Mouse (Mus musculus) limb, embryonic 12.5 days (tissue): ENCODE measurements around the gene Rplp2. TPM values are rescaled to one million over a fixed set of nuclear protein-coding genes. Genes with fewer than 3 reads are reported as not detected.

Source experiments
- ATAC-seq: fragments of 200-750 bp; cut with Nextera tagmentation; 2 replicates; pipeline ENCODE4 v1.8.0; 2017; ENCODE audit warnings: low read depth, moderate TSS enrichment; ENCODE audit not compliant: insufficient number of reproducible peaks, insufficient read depth, low FRiP score, low TSS enrichment
- H3K27ac ChIP-seq: fragments of 300-500 bp; sonication (generic); 2 replicates; pipeline ENCODE4 v1.5.1; 2016; ENCODE audit warnings: mild to moderate bottlenecking, moderate library complexity
- H3K27me3 ChIP-seq: fragments of 300-500 bp; sonication (generic); 2 replicates; pipeline ENCODE4 v1.6.1; 2016; ENCODE audit warnings: mild to moderate bottlenecking, moderate library complexity
- H3K36me3 ChIP-seq: fragments of 300-500 bp; sonication (generic); 2 replicates; pipeline ENCODE4 v1.6.1; 2016; ENCODE audit warnings: mild to moderate bottlenecking, moderate library complexity
- H3K4me1 ChIP-seq: fragments of 300-500 bp; sonication (generic); replicated peaks from 2 replicates; pipeline ENCODE4 v1.6.1; 2016
- H3K4me2 ChIP-seq: fragments of 300-500 bp; sonication (generic); 2 replicates; pipeline ENCODE4 v1.6.1; 2016; ENCODE audit warnings: mild to moderate bottlenecking, moderate library complexity
- H3K4me3 ChIP-seq: fragments of 300-500 bp; sonication (generic); replicated peaks from 2 replicates; pipeline ENCODE4 v1.5.1; 2016; ENCODE audit warnings: mild to moderate bottlenecking
- H3K9ac ChIP-seq: fragments of 300-500 bp; sonication (generic); replicated peaks from 2 replicates; pipeline ENCODE4 v1.6.1; 2016; ENCODE audit warnings: mild to moderate bottlenecking, moderate library complexity
- H3K9me3 ChIP-seq: fragments of 300-500 bp; sonication (generic); 2 replicates; pipeline ENCODE4 v1.6.1; 2016; ENCODE audit warnings: mild to moderate bottlenecking, moderate library complexity
- WGBS: fragments of 180-500 bp; shearing (Covaris S2); methylation state at CpG from one replicate; pipeline ENCODE4 v1.1.7; 2016; 5-methylcytosine and 5-hydroxymethylcytosine counted together
- polyA plus RNA-seq: library from polyadenylated mRNA; unstranded; fragments of >200 nt; fragmentation: Nextera tagmentation; extraction: Ambion mirVana; gene quantifications from 2 replicates; pipeline ENCODE4 v1.2.1, GENCODE M21; 2016

Gene Rplp2
- polyA plus RNA-seq, 1 experiment from 2014 or later, result 1,293 TPM

DNA sequence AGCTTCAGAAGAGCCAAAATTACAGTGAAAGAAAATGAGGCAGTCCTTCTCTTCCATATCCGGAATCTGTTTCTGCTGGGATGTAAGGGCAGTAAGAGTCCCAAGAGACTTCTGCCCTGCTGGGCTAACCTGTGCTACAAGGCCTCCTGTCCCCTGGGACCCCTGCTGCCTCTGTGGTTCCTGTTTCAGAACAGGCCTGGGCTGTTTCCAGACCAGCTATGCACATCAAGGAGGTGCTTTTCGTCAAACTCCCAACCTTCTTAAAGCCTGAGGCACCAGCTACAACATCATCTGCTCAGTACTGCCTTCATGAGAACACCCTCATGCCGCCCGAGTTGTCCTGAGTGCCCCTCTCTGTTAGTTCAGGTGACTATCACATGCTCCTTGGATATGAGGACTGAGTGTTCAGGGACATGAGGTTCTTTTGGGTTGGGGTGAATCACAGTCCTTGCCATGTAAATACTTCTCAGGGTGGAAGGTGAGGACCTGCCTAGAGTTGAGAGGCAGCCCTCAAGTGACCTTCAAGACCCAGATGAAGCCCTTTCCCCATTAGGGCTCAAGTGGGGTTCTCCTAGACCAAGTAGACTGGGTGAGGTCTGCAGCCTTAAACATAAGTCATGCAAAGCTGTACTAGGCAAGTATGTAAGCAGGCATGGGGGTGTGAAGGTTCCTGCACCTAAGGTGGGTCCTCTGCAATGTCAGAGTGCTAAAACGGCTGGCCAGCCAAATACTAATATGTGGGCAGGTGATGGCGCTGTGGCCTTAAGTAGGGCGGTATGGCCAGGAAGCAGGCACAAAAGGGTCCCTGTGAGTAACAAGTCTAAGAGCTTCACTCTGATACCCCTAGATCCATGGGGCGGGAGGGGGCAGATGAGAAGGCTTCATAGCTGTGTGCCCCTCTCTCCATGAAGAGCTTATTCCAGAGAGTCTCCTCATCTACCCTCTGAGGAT lies 29.2 kb upstream of the Rplp2 start:
- 73% methylated on average over 8 of the region's 8 CpGs for WGBS

DNA sequence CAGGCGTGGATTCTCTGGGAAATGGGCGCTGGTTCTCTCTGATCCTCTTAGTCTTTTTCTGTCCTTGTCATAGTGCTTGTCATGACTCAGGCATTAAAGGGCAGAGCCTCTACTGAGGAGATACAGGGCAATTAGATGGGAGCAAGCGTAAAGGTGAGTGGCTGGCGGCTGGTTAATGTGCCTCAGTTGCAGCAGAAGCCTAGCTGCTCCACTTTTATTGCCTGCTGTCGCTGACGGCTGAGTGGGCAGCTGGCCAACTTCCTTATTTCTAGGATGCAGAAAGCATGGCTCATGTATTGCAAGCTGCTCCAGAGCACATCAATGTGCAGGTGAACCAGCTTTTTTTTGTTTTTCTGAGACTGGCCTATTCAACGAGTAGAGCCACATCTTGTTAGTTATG lies 28.2 kb upstream of the Rplp2 start:
- no peaks in the 10 kb centered on the region for H3K9me3 ChIP-seq
- 48% methylated on average over 7 of the region's 7 CpGs for WGBS
- H3K4me2 ChIP-seq, result no peak overlapping the region
- no peak overlapping the region for H3K9ac ChIP-seq
- no peak overlapping the region for H3K4me3 ChIP-seq
- no peaks in the 10 kb centered on the region for H3K36me3 ChIP-seq
- no peak overlapping the region for H3K27ac ChIP-seq
- ATAC-seq, result no peak
- peaks cover 5% of the 10 kb centered on the region; the same call in 1 of the 2 replicates for H3K4me1 ChIP-seq
- 0 out of 2 replicates have a peak, but pooled peaks cover 3% of the 10 kb centered on the region for H3K27me3 ChIP-seq

More for the DNA sequence above, 29.2 kb upstream of the Rplp2 start:
- Histone ChIP-seq H3K27ac (no peak overlapping the region), H3K4me1 (peaks cover 9% of the 10 kb centered on the region; the same call in 1 of the 2 replicates), H3K4me3 (no peak overlapping the region), H3K4me2 (no peak overlapping the region), H3K9ac (no peak overlapping the region), H3K9me3 (no peaks in the 10 kb centered on the region), H3K36me3 (no peaks in the 10 kb centered on the region), H3K27me3 (0 out of 2 replicates have a peak, but pooled peaks cover 3% of the 10 kb centered on the region)
- no peak for ATAC-seq

DNA sequence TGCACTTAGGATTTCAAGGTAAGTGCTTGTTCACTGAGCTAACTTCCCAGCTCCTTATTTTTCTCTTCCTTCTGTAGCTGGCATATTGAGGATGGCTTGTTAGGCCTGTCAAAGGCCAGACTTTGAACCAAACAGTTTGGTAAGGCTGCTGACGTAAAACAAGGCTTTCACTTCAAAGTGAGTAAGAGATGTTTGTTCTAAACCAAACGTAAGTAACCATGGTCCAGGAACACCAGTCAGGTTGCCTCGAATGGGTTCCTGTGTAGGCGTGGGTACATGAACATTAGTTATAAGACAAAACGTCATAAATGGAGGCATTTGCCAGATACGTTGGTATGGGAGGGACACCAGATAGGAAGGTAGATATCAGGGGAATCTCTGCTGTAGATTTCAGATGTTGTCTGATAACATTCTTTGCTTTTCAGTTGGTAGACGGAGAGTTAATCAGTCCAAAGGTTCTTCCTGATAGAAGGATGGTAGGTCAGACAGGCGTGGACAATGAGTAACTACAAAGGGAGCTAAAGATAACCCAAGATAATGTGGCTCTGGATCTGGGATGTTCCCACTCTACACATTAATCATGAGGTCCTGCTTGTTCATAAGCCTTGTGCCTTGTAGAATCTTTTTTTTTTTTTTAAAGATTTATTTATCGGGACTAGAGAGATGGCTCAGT lies 27.0 kb upstream of the Rplp2 start:
- no peak for ATAC-seq
- no peak overlapping the region for H3K9ac ChIP-seq
- WGBS, result 78% methylated on average over 9 of the region's 9 CpGs
- no peak overlapping the region for H3K4me3 ChIP-seq
- H3K36me3 ChIP-seq, result no peaks in the 10 kb centered on the region
- H3K4me1 ChIP-seq, result peaks cover 5% of the 10 kb centered on the region; the same call in 1 of the 2 replicates
- no peak overlapping the region for H3K4me2 ChIP-seq
- H3K27me3 ChIP-seq, result 0 out of 2 replicates have a peak, but pooled peaks cover 3% of the 10 kb centered on the region
- H3K27ac ChIP-seq, result no peak overlapping the region
- no peaks in the 10 kb centered on the region for H3K9me3 ChIP-seq

DNA sequence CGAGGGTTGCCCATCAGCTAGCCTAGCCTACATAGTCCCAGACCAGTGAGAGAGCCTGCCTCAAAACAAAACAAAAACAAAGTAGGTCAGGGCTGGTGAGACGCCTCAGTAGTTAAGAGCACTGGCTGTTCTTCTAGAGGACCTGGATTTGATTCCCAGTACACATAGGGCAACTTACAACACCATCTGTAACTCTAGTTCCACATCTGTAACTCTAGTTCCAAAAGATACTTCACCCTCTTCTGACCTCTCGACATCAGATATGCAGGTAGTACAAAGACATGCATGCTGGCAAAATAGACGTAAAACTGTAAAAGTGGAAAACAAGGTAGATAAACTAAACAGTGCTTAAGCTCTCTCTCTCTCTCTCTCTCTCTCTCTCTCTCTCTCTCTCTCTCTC lies 23.4 kb upstream of the Rplp2 start:
- peaks cover 7% of the 10 kb centered on the region; the same call in 1 of the 2 replicates for H3K36me3 ChIP-seq
- H3K27me3 ChIP-seq, result no peaks in the 10 kb centered on the region
- no peak overlapping the region for H3K4me2 ChIP-seq
- H3K4me1 ChIP-seq, result peaks cover 6% of the 10 kb centered on the region
- no peak for ATAC-seq
- H3K9ac ChIP-seq, result no peak overlapping the region
- no peak overlapping the region for H3K27ac ChIP-seq
- H3K9me3 ChIP-seq, result no peaks in the 10 kb centered on the region
- H3K4me3 ChIP-seq, result no peak overlapping the region
- WGBS, result 72% methylated on average over 4 of the region's 4 CpGs

DNA sequence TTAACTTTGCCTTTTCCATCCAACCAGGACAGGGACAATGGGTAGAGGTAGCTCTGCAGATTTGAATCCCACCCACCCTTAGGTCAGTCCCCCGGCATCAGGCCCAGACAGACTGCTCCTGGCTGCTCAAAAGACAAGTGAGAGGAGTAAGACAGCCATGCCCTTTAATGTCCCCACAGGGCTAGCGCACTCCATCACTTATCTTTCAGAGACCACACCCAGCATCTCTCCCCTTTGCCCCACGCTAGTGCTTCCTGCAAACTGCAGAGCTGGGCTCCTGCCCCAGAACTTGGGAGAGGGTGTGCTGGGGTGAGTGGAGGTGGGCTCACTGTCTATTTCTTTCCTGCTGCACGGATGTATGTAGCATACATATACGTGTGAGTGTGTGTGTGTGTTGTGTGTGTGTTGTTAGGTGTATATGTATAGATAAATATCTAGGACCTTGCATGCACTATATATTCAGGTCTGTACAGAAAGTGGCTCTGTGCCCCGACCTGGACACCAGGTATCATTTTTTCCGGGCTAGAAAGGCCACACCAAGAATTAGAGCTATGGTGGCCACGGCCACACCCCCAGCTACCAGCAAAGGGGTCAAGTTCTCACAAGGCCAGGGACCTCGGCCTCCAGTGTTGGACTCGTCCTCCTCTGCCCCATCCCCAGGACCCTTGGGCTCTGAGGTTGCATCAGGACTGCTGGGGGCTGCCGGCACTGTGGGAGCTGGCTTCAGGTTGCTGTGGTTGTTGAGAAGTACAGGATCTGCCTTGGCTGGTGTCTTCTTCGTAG lies 20.0 kb upstream of the Rplp2 start:
- Histone ChIP-seq H3K4me3 (no peak overlapping the region), H3K4me2 (no peak overlapping the region), H3K9me3 (no peaks in the 10 kb centered on the region), H3K9ac (no peak overlapping the region), H3K27ac (no peak overlapping the region), H3K27me3 (no peaks in the 10 kb centered on the region), H3K4me1 (peaks cover 13% of the 10 kb centered on the region), H3K36me3 (peaks cover 30% of the 10 kb centered on the region)
- ATAC-seq, result no peak
- 76% methylated on average over 12 of the region's 12 CpGs for WGBS

DNA sequence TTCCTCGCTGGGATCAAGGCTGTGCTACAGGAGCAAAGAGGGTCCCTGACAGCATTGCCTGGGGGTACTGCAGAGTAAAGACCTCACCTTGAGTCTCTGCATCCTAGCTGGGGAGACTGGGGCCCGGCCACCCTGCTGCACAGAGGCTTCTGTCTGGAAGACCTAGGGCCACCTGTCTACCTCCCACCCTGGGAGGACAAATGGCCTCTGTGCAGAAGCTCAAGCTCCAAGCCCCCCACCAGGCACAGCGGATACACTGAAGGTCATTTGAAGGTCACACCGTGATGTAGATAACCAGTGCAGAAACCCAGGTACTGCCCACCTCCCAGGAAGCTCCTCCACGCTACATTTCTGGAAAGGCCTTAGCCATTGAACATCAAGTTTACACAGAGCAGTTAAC lies 18.5 kb upstream of the Rplp2 start:
- Histone ChIP-seq H3K36me3 (peaks cover 45% of the 10 kb centered on the region), H3K27me3 (no peaks in the 10 kb centered on the region), H3K27ac (no peak overlapping the region), H3K4me1 (peaks cover 18% of the 10 kb centered on the region), H3K4me2 (peak overlapping the region; percentile 62), H3K9ac (no peak overlapping the region), H3K9me3 (no peaks in the 10 kb centered on the region), H3K4me3 (peak overlapping the region; percentile 37)
- no peak for ATAC-seq
- WGBS, result 58% methylated on average over 5 of the region's 5 CpGs

DNA sequence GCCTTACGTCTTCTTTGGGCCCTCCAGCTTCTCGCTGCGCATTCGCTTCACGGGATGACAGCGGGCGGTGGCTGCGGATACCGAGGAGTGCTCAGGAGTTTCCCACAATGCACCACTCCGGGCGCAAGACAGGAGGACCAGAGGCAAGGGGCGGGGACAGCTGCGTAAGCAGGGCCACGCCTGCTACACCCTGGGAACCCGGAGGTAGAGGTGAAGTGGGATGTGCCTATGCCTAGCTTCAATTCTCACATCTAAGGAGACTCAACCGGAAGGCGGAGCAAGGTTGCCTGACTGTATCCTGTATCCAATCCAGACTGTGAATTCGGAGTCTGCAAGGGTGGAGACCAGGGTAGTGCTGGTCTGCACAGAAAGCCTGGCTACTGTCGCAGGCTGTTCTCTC lies 17.9 kb upstream of the Rplp2 start, which contains the start of gene Cend1:
Gene Cend1 (minus strand): TSS at position 182 of the 400 bp plus-strand sequence.
- peak; percentile 40; the same call in 1 of the 2 replicates for ATAC-seq
- Histone ChIP-seq H3K27me3 (no peaks in the 10 kb centered on the region), H3K4me2 (peak within 1 kb of the TSS; percentile 62), H3K4me3 (peak within 1 kb of the TSS; percentile 37), H3K4me1 (peaks cover 24% of the 10 kb centered on the region), H3K9ac (peak within 1 kb of the TSS; percentile 37; the same call in 1 of the 2 replicates), H3K9me3 (no peaks in the 10 kb centered on the region), H3K36me3 (peaks cover 47% of the 10 kb centered on the region), H3K27ac (no peak within 1 kb of the TSS)
- WGBS, result 5% methylated on average over 19 of the region's 19 CpGs

DNA sequence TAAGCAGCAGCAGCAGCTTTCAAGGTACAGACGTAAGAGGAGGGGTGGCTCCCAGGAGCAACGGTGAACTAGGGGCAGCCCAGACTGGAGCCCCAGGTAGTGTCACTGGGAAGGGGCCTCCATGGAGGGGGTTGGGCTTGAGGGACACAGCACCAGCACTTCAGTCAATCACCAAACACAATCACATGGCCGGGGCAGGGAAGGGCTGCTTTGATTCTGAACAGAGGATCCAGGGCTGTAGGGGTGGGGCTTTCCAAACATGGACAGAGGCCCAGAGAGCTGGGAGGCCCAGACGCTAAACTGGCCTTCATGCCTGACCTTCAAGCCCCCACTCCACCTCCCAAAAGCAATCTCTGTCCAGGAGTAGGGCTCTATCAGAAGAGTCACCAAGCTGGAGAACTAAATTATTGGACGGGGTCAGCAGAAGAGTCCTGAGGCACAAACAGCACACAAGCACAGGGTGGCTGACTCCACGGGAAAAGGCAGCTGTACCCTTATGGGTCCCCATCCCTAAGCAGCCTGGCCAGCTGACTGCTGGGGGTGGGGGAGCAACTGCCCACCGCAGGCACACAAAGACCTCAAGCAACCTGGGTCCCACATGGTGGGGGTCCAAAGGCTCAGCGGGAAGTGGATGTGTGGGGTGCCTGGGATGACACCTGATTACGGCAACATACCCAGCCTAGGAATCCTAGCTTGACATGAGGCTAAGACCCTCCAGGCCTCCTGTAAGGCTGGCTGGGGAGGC lies 17.2 kb upstream of the Rplp2 start:
- no peaks in the 10 kb centered on the region for H3K9me3 ChIP-seq
- WGBS, result 68% methylated on average over 9 of the region's 9 CpGs
- H3K27me3 ChIP-seq, result no peaks in the 10 kb centered on the region
- H3K4me3 ChIP-seq, result no peak overlapping the region; the same call in 1 of the 2 replicates
- peaks cover 47% of the 10 kb centered on the region for H3K36me3 ChIP-seq
- no peak overlapping the region for H3K27ac ChIP-seq
- no peak overlapping the region for H3K9ac ChIP-seq
- peaks cover 31% of the 10 kb centered on the region for H3K4me1 ChIP-seq
- no peak for ATAC-seq
- H3K4me2 ChIP-seq, result peak overlapping the region; percentile 62

DNA sequence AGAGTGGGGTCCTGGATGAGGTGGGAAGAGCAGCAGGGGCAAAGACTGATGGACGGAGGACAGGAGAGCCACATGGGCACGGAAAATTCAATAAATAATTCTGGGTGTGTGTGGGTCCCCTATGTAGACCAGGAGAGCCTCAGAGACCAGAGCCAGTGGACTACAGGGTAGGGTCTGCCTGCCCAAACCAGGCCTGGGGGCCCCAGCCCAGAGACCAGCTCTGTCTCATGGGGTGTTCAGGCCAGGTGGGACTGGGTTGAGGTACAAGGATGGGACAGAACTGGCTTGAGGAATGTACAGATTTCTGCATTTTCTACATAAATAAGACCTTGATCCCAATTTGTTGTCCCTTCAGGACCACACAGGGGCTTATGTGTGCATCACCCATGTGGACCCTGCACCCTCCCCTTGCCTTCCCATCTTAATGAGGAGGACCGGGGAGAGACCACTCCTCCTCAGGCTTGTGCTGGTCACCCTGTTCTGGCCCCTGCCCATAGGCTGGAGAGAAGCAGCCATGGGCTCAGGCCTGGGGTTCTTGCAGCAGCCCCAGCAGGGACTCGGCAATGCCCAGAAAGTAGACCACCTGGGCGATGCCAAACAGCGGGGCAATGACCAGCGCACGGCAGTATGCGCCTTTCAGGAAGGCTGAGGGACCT lies 16.5 kb upstream of the Rplp2 start:
- peaks cover 38% of the 10 kb centered on the region for H3K4me1 ChIP-seq
- H3K9ac ChIP-seq, result no peak overlapping the region
- H3K27me3 ChIP-seq, result no peaks in the 10 kb centered on the region
- H3K4me2 ChIP-seq, result no peak overlapping the region
- H3K36me3 ChIP-seq, result peaks cover 47% of the 10 kb centered on the region
- no peaks in the 10 kb centered on the region for H3K9me3 ChIP-seq
- WGBS, result 95% methylated on average over 9 of the region's 9 CpGs
- no peak overlapping the region for H3K4me3 ChIP-seq
- no peak for ATAC-seq
- H3K27ac ChIP-seq, result no peak overlapping the region
